In the genomic region with DNA sequence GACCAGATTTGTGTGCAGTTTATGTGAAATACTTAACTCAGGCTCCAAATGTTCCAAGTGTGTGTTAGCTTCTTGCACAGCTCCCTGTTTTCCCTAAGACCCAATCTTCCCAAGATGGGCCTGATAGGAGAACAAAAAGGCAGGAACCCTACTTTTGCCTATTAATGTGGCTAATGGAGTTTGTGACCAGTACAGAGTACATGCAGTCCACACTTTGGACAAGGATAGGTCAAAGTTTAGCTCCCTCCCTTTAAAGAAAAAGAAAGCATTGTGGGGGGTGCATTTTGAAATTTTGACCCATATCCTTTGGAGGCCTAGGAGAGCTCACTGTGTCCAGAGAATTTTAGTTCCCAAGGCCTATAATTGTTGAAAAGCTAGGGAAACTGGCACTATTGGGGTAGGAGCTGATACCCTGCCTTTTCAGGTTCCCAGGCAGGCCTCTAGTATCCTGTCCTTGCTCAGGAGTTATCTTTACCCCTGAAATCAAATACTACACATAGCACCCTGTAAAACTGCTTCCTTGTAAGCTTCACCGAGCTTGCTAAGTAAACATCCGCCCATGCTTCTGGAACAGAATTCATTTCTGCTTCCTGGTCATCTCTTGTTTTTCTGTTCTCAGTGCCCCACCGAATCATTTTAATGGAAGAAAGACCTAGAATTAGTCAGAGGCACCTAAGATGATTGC, we compare ENCODE assay signal across 18 mouse cellular contexts.
DNase-seq lines count a peak whose midpoint lies in the region; ATAC-seq and TF ChIP-seq lines count a peak whose summit lies in the region.
"Had no signal": no experiment of that assay in that cellular context is flagged by ENCODE, and none has a peak within 500 bp of the region (broad histone marks: within the 10 kb centered on the region; RNA-seq: fewer than 3 reads in every experiment).

No protein-coding gene starts in this region.

- TF ChIP-seq CTCF in gastrocnemius, adult 2 months (IDR thresholded peaks at IDR 0.05) = no peak
- no peak for TF ChIP-seq CTCF in lung, postnatal 0 days (IDR thresholded peaks at IDR 0.05)

- H3K4me1 ChIP-seq in kidney, embryonic 16.5 days (ENCODE audit: insufficient read depth, low read length) = peaks cover 6% of the 10 kb centered on the region; the same call in 1 of the 2 replicates
- peaks cover 4% of the 10 kb centered on the region; the same call in 1 of the 2 replicates for H3K4me1 ChIP-seq in lung, postnatal 0 days (ENCODE audit: insufficient read depth, low read depth, low read length)
- H3K4me1 ChIP-seq in stomach, embryonic 16.5 days (ENCODE audit: control insufficient read depth, insufficient read depth, low read length) = peaks cover 3% of the 10 kb centered on the region; the same call in 1 of the 2 replicates
- H3K4me1 ChIP-seq: embryonic facial prominence, embryonic 15.5 days had no signal

- no peaks in the 10 kb centered on the region for H3K36me3 ChIP-seq in kidney, embryonic 16.5 days (ENCODE audit: insufficient read depth, low read length)
- H3K36me3 ChIP-seq in lung, postnatal 0 days (ENCODE audit: insufficient read depth, low read length) = no peaks in the 10 kb centered on the region
- H3K36me3 ChIP-seq in stomach, embryonic 16.5 days (ENCODE audit: control insufficient read depth, insufficient read depth, low read length) = no peaks in the 10 kb centered on the region
- H3K36me3 ChIP-seq: embryonic facial prominence, embryonic 15.5 days; heart, embryonic 13.5 days; midbrain, embryonic 12.5 days had no signal

- DNase-seq in gastrocnemius, adult 2 months = no peak
- DNase-seq in gastrocnemius, postnatal 4 days (ENCODE audit: low spot score in 2 of 2) = no peak
- no peak for DNase-seq in kidney, adult 18-20 months
- no peak for DNase-seq in lung, postnatal 0 days (ENCODE audit: low spot score)
- no peak for DNase-seq in lung, postnatal 4 days
- DNase-seq in T-cell, adult 2 months (ENCODE audit: low spot score) = no peak
- DNase-seq: adrenal gland, postnatal 25 days; cerebellum, adult 11-12 months; heart, postnatal 36 days; lung, adult 18-20 months had no signal

- H3K9ac ChIP-seq in kidney, embryonic 16.5 days (replicated peaks; ENCODE audit: low read length) = no peak overlapping the region
- no peak overlapping the region for H3K9ac ChIP-seq in lung, postnatal 0 days (replicated peaks; ENCODE audit: low read depth)
- no peak overlapping the region for H3K9ac ChIP-seq in stomach, embryonic 16.5 days (ENCODE audit: low read length)
- H3K9ac ChIP-seq: embryonic facial prominence, embryonic 15.5 days; heart, embryonic 13.5 days; hindbrain, embryonic 14.5 days; midbrain, embryonic 12.5 days had no signal

- no peak overlapping the region for H3K4me2 ChIP-seq in kidney, embryonic 16.5 days (replicated peaks; ENCODE audit: low read depth, low read length)
- no peak overlapping the region for H3K4me2 ChIP-seq in lung, postnatal 0 days (replicated peaks; ENCODE audit: low read depth, low read length)
- H3K4me2 ChIP-seq in stomach, embryonic 16.5 days (ENCODE audit: low read depth, low read length) = no peak overlapping the region
- H3K4me2 ChIP-seq: embryonic facial prominence, embryonic 15.5 days; heart, embryonic 13.5 days; hindbrain, embryonic 14.5 days; midbrain, embryonic 12.5 days had no signal

- H3K4me3 ChIP-seq in gastrocnemius, adult 2 months = 0 out of 2 replicates have a peak overlapping the region, but pooled peaks have one; percentile 23
- H3K4me3 ChIP-seq in kidney, embryonic 16.5 days (ENCODE audit: low read length) = no peak overlapping the region
- no peak overlapping the region for H3K4me3 ChIP-seq in lung, postnatal 0 days (ENCODE audit: low read depth, low read length)
- H3K4me3 ChIP-seq in stomach, embryonic 16.5 days (replicated peaks; ENCODE audit: low read length) = no peak overlapping the region
- H3K4me3 ChIP-seq: embryonic facial prominence, embryonic 15.5 days; heart, embryonic 13.5 days; midbrain, embryonic 12.5 days had no signal

- H3K27ac ChIP-seq in gastrocnemius, adult 2 months = peak overlapping the region; percentile 98
- H3K27ac ChIP-seq in kidney, embryonic 16.5 days (ENCODE audit: low read length) = no peak overlapping the region
- 0 out of 2 replicates have a peak overlapping the region, but pooled peaks have one; percentile 35 for H3K27ac ChIP-seq in lung, postnatal 0 days (ENCODE audit: low read length)
- peak overlapping the region; percentile 7; the same call in 1 of the 2 replicates for H3K27ac ChIP-seq in stomach, embryonic 16.5 days (ENCODE audit: low read length)
- H3K27ac ChIP-seq: embryonic facial prominence, embryonic 15.5 days; heart, embryonic 13.5 days; hindbrain, embryonic 14.5 days; midbrain, embryonic 12.5 days had no signal

- peak; percentile 4; the same call in 1 of the 2 replicates for ATAC-seq in kidney, embryonic 16.5 days (ENCODE audit: low FRiP score, low TSS enrichment)
- no peak for ATAC-seq in lung, postnatal 0 days
- peak; percentile 61; the same call in 1 of the 2 replicates for ATAC-seq in stomach, embryonic 16.5 days (ENCODE audit: insufficient read depth, low FRiP score)
- ATAC-seq: activated CD4-positive, CD25-positive, alpha-beta regulatory T cell, adult 4 months; forebrain, embryonic 16.5 days had no signal

- no peak for TF ChIP-seq EP300 in lung, postnatal 0 days (IDR thresholded peaks at IDR 0.05)

- no peaks in the 10 kb centered on the region for H3K27me3 ChIP-seq in kidney, embryonic 16.5 days (ENCODE audit: insufficient read depth, low read length)
- H3K27me3 ChIP-seq in lung, postnatal 0 days (replicated peaks; ENCODE audit: insufficient read depth, low read length) = no peaks in the 10 kb centered on the region
- no peaks in the 10 kb centered on the region for H3K27me3 ChIP-seq in stomach, embryonic 16.5 days (ENCODE audit: control insufficient read depth, insufficient read depth, low read length)
- H3K27me3 ChIP-seq: embryonic facial prominence, embryonic 15.5 days; heart, embryonic 13.5 days; midbrain, embryonic 12.5 days had no signal

- intact Hi-C loops in gastrocnemius, adult 2 months (cut with DNase I) = no loop called here

- H3K9me3 ChIP-seq in kidney, embryonic 16.5 days (ENCODE audit: low read length) = no peaks in the 10 kb centered on the region
- H3K9me3 ChIP-seq in lung, postnatal 0 days (ENCODE audit: low read length) = no peaks in the 10 kb centered on the region
- no peaks in the 10 kb centered on the region for H3K9me3 ChIP-seq in stomach, embryonic 16.5 days (replicated peaks; ENCODE audit: control insufficient read depth, low read length)
- H3K9me3 ChIP-seq: embryonic facial prominence, embryonic 15.5 days; heart, embryonic 13.5 days; midbrain, embryonic 12.5 days had no signal

- 32% methylated on average over 3 of the region's 3 CpGs for WGBS in kidney, embryonic 16.5 days
- WGBS in lung, postnatal 0 days = 53% methylated on average over 3 of the region's 3 CpGs
- WGBS in stomach, embryonic 16.5 days = 49% methylated on average over 3 of the region's 3 CpGs
